Mouse (Mus musculus) right cerebral cortex, postnatal 4 days (tissue): ENCODE results near the gene 9930022D16Rik.

ENCODE experiments used
- DNase-seq: peaks from one replicate; pipeline ENCODE4 v3.0.0-alpha.2; 2022

The 9930022D16Rik gene

DNA sequence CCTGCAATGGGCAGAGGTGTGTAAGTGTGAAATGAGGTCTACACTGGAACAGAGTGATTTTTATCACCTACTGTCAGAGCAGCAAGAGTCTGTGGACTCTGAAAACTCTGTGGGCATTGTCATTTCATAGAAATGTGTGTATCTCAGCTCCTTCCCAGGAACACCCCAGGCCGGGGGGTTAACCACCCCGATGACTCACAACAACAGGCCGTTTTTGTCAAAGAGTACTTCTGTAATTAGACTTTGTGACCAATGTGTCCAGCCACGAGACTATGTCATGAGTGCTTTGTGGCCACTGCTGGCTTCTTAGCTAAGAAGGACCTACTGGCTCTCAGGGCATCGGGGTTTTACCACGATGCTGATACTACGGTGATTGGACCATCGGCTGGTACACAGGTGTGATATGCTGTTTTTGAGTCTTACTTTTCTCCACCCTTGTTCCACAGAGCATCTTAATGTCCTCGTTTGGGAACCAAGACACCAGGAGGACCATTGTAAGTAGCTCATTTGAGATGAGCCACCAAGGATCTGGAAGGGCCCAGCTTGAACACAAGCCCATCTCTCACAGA lies 3.8 kb downstream of the 9930022D16Rik start:
- no peak for DNase-seq

DNA sequence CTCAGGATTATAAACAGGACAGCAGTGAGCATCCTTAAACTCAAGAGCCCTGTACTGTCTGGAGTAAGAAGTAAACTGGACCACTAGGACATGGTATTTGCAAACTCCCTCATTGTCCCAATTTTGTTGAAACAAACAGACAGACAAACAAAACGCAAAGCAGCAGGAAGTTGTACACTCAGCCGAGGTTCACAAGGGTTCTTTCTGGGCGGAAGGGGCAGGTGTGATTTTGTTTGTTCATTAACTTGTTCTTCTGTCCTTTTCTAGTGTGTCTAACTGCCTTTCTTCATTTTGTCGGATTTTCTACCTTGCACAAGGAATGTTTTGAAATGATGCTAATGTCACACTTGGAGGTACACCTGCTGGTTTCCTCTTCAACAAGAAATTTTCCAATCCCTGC lies 5.7 kb downstream of the 9930022D16Rik start:
- no peak for DNase-seq

DNA sequence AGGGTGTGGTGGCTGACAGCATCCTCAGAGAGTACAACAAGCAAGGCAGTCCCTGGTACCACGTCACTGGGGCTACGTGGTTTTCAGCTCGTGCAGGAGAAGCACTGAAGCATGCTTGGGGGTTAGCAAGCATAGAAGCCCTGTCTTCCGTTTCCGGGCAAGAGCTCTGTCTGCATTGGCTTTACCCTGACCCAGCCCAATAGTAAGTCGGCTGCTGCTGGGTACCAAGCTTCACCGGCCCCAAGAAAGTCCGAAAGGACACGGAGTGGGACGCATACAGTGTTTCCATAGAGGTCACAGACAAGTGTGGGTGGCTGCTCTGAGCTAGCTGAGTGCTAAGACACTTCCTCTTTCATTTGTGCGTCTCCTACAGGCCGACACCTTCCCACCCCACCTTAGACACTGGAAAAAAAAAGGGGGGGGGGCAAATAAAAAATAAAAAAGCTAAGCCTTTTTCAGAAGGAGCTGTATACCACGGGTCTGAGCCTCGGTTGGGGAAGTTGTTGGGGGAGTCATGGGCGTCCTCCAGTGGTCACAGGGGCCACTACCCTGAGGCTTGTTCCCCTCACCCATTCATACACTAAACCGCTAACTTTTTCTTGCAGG lies 6.3 kb downstream of the 9930022D16Rik start:
- no peak for DNase-seq

DNA sequence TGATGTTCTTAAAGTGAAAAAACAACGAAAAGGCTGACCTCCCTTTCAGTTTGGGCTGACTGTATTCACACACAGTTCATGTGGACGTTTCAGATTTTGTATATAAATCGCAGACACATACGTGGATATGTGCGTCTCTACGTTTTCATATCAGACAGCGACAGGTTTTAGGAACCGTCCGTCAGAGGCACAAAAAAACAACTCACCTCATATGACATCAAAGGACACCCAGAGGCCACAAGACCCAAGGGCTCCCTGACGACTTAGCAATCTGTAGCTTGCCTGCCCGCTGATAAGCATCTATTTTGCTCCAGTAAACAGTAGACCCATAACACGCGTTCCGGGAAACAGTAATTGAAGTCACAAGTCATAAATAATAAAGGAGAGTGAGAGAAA lies 6.8 kb downstream of the 9930022D16Rik start:
- DNase-seq: no peak

DNA sequence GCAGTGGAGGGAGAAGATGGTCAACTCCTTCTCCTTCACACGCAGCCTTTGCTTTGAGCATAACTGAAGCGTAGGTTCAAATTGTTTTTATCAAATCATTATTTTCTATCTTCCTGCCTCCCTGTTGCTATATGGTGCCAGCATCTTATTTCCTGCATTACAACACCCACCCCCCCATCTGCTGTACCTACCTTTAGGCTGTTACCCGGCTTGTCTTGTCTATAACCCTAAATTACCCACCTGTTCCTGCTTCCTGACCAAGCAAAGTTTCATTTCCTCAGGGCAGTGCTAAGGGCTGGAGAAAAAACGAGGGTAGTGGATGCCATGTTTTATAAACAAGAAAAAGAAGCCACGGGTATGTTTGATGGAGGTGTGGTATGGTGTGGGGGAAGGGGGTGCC lies 7.5 kb downstream of the 9930022D16Rik start:
- no peak for DNase-seq

DNA sequence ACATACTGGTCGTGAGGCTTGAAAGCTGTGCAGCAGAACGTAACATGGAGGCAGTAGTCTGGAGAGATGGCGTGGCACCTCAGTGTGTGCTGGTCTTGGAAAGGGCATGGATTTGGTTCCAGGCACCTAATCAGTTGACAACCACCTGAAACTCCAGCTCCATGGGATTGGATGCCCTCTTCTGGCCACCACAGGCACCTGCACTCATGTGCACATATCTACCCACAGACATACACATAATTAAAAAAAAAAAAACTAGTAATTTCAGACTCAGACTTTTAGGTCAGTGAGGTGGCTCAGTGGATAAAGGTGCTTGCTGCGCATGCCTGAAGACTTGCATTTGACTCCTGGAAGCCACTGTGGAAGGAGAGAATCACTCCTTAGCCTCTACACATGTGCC lies 8.5 kb downstream of the 9930022D16Rik start:
- DNase-seq: no peak

DNA sequence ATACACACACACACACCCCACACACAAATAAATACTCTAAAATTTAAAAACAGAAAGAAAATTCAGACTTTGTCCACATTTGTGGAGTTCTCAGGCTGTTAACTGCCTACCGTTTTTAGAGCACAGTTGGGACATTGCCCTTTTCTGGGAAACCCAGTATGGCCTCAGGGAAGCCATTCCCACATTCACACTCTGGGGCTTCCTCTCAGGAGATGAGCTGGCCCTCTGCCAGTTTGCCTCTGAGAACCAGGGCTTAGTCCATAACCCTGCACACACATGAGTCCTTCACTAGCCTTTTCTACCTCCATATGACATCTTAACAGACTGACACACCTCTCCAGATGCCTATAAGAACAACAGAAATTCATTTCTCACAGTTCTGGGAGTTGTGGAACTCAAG lies 9.6 kb downstream of the 9930022D16Rik start:
- DNase-seq: no peak

DNA sequence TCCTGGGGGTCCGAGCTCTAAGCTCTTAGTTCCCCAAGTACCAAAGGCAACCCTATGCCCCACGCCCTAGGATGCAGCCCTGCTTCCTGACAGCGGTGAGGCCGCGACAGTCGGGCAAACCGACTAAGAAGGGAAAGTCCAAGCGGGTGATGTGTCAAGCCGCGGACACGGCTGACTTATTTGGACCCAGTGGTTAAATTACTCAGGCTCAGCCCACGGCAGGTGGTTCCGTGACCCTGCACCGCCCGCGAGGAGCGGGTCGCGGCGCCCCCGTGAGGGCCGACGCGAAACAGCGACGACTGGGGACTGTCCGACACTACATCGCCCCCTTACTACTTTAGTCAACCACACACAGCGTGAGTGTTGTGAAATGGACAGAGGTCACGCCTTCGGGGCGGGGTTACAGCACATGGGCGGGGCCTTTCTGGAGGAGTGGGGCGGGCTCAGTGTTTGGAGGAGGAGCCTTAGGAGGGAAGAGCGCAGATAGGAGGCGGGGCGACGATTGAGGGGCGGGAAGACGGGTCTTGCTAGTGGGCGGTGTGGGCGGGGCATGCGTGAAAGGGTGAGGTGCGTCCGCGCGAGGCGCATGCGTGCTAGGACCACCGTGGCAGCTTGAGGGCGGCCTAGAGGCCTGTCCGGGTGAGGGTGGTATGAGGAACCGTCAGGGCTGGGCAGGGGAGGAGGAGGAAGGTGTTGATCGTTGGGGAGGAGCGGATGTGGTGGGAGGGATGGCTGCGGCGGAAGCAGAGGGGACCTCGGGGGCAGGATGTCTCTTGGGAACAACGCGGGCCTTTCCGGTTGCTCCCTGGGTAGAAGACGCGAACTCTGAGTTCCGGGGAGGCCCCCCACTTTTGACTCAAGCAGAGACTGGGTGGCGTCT lies 11.9 kb downstream of the 9930022D16Rik start, which contains the start of gene Amz2:
Gene Amz2, plus strand, starts transcription at position 555 of the 880 bp plus-strand sequence.
- DNase-seq: peak; percentile 97

DNA sequence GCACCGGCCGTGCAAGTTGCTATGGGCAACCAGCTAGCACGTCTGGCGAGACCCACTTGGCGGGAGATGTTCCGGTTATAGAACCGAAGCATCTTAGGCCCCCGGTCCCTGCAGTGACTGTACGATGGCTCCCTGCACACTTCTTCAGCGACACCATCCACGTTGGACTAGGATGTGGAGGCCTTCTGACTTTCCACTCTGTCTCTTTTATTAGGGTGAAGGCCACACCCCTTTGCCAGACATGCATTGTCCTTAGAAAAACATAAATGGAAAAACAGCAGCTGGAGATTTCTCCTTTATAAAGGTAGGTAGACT lies 12.5 kb downstream of the 9930022D16Rik start:
- no peak for DNase-seq

DNA sequence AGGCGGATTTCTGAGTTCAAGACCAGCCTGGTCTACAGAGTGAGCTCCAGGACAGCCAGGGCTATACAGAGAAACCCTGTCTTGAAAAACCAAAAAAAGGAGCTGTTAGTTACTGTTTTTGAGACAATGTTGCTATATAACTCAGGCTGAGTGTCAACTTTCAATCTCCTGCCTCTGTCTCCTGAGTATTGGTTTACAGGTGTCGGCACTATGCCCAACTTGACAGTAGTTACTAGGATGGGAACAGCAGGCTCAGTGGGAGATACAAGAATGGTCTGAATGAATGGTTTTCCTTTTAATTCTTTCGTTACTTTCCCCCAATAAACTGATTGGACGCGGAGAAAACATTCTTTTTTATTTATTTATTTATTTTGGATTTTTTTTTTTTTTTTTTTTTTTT lies 13.6 kb downstream of the 9930022D16Rik start:
- no peak for DNase-seq

DNA sequence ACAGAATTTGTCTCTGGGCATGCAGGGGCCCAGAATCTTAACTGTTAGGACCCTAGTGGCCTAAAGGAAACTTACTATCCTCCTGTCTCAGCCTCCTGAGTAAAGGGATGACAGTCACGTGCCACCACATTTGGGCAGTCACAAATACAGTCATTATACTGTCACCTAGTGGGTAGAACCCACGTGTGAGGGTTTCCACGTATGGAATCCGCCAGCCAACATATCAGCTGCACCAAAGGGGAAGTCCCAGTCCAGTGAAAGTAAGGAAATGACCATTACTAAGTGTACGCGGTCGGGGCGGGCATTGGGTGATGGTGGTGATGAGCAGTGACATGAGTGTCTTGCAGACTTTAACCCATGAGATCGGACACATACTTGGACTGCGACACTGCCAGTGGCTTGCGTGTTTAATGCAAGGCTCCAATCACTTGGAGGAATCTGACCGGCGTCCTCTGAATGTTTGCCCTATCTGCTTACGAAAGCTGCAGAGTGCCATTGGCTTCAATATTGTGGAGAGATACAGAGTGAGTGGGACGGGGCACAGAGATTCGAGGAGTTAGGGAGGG lies 20.6 kb downstream of the 9930022D16Rik start:
- DNase-seq: no peak

DNA sequence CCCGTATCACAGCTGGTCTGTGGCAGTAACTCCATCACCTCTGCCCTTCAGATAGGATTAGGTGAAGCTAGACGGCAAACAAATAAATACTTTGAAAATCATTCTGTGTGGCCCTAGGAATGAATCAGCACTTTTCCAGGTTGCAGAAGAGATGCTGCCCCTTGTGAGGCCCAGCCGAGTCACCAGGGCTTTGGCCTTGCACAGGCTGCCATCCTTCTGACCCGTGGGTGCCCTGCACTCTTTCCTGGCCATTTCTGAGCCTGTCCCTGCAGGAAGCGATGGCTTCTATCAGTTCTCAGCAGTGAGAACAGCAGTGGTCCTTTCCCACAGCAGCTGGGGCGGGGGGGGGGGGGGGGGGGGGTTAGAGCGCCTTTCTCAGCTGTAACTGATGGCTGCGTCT lies 23.2 kb downstream of the 9930022D16Rik start:
- DNase-seq: no peak

DNA sequence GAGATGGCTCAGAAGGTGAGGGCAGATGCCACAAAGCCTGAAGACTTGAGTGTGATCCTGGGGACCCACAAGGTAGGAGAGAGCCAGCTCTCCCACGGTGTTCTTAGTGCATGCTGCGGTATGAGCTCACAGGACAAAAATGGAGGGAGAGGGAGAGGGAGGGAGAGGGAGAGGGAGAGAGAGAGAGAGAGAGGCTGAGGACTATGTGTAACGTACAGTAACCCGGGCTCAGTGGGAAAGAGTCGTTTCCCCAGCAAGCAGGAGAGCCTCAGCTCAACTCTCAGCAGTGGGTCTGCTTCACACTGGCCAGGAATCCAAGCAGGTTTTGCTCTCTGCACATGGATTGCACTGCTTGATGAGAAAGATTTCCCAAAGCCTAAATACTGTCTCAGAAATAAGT lies 25.5 kb downstream of the 9930022D16Rik start:
- no peak for DNase-seq

DNA sequence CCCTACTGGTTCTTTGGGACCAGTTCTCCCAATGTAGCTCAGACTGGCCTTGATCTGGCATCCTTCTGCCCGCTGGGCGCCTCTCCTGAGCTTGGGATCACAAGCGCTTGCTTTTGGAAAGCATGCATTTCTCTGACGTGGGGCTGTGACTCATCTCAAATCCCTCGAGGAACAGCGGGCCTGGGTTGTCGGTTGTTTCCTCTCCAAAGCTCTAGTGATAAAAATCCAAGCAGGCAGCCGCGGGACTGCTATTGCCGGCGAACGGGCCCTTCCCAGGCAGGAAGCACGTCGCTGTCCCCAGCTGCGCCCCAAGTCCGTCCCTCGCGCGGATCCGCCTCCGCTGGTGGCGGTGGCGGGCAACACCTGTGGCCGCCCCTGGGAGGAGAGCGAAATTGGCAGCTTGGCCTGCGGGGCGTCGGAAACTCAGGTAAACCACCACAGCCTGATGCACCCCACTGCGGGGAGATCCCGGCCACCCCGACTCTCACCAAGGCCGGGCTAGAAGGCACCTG lies 26.2 kb downstream of the 9930022D16Rik start:
- peak; percentile 61 for DNase-seq

DNA sequence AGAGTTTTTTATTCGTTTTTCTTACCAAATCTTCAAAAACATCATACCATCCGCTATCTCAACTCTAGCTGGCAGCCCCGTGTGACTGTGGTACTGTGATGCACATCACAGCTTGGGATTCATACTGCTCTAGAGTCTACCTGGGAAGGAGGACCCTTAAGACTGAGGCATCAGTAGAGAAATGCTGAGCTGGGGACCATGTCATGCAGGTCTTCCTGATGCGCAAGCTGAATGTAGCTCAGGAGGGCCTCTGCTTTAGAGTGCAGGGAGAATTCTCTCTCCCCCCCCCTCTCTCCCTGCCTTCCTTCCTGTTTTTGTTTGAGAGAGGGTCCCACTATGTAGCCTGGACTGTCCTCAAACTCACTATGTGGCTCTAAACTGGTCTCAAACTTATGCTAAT lies 26.9 kb downstream of the 9930022D16Rik start:
- DNase-seq: no peak

DNA sequence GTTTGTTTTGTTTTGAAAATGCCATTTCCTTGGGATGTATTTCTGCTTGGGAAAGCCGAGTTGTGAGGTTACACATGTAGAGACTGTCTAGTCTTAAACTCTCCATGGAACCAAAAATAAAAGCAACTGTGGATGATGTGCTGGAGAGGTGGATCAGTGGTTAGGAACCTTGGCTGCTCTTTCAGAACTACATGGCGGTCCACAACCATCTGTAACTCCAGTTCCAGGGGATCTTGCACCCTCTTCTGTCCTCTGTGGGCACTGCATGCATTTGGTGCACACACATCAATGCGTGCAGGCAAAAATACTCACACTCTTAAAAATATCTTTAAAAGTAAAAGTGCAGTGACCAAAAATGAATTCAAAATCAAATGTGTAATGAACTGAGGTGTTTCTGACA lies 27.4 kb downstream of the 9930022D16Rik start:
- DNase-seq: no peak

DNA sequence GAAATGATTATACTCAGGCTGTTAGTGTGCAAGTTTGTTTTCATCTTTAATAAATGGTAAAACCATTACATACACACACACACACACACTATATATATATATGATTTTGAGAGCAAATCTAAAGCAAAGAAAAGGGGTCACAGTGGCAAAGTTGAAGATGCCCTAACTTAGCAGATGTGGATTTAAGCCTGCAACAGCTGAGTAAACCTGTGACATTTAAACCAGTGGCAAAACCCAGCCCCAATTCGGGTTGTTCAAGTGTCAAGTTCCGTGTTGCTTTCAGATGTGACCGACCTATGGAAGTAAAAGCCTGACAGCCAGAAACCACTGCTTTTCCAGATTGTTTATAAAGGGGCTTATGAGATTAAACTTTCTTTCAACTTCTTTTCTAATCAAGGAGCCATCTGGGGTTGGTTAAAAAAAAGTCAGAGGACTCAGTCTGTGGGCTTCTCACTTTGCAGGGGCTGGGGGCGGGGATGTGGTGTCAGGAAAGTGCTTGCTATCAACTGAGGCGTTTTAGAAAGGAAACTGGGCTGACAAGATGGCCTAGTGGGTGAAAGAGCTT lies 28.5 kb downstream of the 9930022D16Rik start:
- DNase-seq: no peak

DNA sequence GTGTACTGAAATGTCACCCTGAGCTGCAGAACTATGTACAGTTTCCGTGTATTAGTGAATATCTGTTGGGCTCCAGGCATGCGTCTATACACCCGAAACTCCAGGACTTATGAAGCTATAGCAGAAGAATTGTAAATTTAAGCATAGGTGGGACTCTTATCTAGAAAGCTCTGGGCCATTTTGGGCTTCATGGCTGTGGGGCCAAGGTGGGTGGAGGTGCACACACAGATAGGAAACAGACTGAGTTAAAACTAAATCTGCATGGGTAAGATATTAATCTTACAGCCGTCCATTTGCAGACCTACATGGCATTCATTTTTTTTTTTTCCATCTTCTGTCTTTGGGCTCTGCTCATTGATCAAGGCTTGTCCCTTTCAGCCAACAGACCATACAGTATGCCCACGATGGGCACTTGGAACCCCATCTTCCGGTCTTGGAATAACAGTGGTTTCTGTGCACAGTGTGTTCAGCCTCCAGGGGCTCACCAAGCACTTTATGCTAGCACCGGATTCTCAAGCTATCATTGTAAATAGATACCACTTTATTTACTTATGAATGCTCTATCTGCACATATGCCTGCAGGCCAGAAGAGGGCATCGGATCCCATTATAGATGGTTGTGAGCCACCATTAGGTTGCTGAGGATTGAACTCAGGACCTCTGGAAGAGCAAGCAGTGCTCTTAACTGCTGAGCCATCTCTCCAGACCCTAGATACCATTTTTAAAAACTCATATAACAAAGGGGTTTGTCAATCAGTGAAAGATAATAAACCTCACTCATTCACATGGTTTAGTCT lies 29.9 kb downstream of the 9930022D16Rik start:
- no peak for DNase-seq

DNA sequence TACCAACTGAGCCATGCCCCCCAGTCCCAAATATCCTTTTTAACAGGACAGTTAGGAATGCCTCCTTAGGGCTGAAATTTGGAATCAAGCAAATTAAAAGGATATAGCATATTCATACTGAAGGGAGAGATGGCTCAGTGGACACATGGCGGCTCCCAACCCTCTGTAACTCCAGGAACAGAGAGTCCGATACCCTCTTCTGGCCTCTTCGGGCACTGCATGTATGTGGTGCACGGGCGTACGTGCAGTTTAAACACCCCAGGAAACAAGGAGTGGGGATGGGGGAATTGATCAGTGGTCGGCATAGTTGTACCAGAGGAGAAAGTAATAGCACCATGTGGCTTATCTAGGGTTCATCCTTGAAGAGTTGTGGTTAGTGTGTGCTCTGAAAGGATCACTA lies 30.9 kb downstream of the 9930022D16Rik start:
- no peak for DNase-seq

DNA sequence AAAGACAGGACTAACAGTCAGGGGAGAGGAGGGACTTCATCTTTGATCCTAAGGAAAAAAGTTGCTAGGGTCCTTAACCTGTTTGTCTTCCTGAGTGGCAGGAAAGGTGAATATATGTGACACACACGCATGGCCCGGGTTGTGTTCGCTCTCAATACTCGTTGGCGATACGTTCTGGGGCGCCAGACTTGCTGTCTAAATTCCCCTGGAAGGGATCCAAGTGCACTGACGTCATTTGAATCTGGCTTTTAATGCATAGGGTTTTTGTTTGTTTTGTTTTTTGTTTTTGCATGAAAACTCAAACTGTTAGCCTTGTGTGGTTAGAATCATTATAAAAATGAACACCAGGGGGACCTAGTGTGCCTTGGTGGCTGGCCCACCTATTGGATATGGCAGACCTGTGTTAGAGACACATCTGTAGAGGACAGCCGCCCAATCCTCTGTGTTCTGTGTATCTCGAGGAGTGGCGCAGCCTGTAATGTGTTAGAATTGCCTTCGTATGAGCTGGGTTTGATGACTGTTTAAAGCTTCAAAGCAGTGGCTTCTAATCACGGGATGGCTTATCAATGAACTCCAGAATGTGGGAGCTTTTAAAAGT lies 31.8 kb downstream of the 9930022D16Rik start:
- DNase-seq: no peak

DNA sequence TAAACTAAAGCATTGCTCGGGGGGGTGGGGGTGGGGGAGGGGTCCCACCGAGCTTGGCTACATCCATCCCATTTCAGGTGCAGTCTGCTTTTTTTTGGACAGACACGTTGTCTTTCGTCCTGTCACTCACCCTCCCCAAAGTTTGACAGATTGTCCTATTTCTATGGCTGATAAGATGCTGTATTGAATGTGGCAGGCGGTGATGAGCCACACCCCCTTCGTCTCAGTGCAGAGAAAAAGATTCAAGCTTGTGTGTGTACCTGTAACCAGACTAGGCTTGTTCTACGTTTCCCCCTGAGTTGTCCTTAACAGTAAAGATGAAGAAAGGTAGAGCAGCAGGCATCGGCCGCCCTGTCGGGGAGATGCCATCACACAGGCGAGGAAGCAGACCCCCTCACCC lies 37.5 kb downstream of the 9930022D16Rik start:
- DNase-seq: no peak

DNA sequence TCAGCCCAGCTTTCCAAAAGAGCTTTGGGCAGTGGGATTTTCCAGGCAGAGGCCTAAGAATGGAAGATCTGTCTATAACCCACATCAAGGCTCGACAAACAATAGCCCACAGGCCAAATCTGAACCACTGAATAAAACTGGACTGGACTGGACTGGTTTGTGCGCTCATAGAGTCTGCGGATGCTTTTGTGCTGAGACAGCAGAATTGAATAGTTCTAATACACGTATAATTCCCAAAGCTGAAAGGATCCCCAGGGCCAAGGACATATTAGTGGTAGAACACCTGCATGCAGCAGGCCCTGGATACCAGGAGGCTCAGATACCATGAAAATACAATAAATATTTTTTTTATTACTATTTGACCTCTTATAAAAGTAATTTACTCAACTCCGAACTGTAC lies 42.5 kb downstream of the 9930022D16Rik start:
- DNase-seq: no peak
